Mouse (Mus musculus): ENCODE data around the gene Bicdl1. TPM values are rescaled to one million over a fixed set of nuclear protein-coding genes. Genes with fewer than 3 reads are reported as not detected.

Gene Bicdl1
- total RNA-seq, 1 experiment from 2014 or later, result 12.5 TPM

DNA sequence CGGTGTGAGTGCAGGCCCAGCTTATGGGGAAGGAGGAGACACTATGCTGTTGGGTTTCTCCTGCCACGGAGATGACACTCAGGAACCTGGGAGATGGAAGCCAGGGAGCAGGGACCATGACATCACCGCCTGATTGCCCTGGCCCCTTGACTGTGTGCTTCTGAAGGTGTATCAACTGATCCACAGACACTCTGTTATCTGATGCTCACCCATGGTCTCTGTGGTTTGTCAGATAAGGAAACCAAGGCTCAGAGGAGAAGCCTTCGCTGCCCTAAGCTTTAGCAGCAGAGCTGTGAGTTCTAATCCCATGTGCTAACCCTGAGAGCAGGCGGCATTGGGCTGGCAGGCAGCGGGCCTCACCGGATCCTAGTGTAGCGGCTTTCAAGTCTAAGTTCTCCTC is 97.4 kb downstream of the Bicdl1 start:
- no peak for ATAC-seq (ENCODE audit: extremely low read depth, insufficient number of reproducible peaks, low FRiP score, poor library complexity, severe bottlenecking)

DNA sequence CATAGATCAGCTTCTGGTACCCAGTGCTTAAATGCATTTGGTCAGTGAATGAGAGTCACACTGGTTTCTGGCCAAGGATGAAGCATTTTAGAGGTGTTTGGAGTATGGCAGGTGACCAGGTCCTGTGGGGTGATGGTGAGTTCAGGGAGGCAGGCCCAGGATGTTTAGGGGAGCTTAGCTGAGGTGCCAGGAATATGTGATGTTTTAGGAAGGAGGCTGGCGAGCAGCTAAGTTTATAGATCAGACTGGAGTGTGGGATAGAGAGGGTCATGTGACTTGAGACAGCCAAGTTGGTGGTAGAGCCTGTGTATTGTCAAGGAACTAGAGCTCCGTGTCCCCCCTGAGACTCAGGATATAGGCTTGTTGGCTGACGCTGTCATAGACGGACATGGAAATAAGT is 98.4 kb downstream of the Bicdl1 start:
- no peak for ATAC-seq (ENCODE audit: extremely low read depth, insufficient number of reproducible peaks, low FRiP score, poor library complexity, severe bottlenecking)

DNA sequence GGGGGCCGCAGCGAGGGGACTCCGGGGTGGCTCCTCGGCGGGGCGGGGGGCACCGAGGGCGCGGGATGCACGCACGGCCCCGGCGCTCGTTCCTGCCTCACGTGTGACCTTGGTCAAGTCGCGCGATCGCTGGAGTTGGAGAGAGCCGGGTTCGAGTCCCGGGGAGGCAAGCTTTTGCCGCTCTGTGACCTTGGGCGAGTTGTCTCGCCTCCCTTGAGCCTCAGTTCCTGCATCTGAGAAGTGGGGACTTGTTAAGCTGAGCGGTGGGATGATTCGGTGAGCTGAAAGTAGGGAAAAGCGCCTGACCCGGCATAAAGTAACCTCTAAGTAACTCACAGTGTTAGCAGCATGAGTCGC is 99.1 kb downstream of the Bicdl1 start:
- ATAC-seq (ENCODE audit: extremely low read depth, insufficient number of reproducible peaks, low FRiP score, poor library complexity, severe bottlenecking), result no peak

DNA sequence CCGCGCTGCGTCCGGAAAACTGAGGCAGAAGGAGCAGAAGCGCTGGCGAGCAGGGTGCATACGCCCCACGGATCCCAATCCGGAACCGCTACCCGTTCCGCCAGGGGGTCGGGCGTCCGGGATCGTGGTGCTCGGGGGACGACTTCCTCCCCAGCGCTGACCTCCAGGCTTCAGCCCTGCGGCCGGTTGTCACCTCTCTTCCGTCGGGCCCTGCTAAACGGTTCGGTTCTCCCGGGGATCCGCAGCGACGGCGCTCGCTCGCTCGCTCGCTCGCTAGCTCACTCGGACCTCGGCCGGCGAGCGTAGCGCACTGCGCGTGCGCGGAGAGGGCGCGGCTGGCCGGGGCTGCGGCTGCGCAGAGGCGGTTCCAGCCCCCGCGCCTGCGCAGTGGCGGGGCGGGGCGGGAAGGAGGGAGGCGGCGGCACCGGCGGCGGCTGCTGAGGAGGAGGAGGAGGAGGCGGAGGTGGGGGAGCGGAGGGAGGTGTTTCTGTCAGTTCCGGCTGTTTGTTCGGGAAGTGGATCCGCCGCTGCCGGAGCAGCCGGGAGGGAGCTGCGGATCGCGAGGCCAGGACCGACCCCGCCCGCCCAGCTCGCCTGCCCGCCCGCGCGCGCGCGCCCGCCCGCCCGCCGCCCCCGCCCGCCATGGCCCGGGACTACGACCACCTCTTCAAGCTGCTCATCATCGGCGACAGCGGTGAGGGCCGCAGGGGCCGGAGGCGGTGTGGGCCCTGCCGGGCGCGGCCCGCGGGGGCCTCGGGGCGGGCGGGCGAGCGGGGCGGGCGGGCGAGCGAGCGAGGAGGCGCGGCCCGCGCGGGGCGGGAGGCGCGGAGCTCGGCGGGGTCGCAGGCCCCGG is 99.7 kb downstream of the Bicdl1 start, which contains the start of gene Rab35:
Gene Rab35, plus strand, starts transcription at position 404 of the 853 bp plus-strand sequence.
- peak; percentile 81 for ATAC-seq (ENCODE audit: extremely low read depth, insufficient number of reproducible peaks, low FRiP score, poor library complexity, severe bottlenecking)

DNA sequence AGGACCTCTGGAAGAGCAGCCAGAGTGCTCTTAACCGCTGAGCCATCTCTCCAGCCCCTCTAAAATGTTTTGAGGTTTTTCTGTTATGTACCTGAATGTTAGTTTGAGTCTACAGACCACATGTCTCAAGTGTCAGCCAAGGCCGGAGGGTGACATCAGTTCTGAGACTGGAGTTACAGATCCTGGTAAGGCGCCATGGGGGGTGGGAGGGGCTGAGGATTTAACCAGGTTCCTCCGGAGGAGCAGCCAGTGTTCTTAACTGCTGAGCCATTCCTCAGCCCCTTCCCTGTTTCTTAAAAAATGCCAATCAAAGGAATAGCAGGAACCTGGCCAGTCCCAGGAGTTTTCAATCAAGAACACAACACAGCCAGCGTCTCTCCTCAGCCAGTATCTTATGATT is 101.1 kb downstream of the Bicdl1 start:
- ATAC-seq (ENCODE audit: extremely low read depth, insufficient number of reproducible peaks, low FRiP score, poor library complexity, severe bottlenecking), result no peak

DNA sequence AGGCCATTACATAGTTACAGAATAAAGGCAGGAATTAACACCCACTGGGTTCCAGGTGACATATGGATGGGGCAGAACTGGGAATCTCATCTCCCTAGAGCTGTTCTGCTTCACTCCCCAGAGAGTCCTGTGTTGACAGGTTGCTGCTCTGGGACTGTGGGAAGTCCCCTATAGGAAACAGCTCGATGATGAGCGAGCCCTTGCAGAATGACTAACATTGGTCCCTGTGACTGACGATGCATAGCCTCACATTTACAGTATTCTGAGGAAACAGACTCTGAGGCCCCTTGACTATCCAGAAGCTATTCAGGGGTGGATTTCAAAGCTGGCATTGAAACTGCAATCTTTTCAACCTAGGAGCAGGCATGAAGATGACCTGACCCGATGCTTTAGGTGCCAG is 101.7 kb downstream of the Bicdl1 start:
- ATAC-seq (ENCODE audit: extremely low read depth, insufficient number of reproducible peaks, low FRiP score, poor library complexity, severe bottlenecking), result no peak

DNA sequence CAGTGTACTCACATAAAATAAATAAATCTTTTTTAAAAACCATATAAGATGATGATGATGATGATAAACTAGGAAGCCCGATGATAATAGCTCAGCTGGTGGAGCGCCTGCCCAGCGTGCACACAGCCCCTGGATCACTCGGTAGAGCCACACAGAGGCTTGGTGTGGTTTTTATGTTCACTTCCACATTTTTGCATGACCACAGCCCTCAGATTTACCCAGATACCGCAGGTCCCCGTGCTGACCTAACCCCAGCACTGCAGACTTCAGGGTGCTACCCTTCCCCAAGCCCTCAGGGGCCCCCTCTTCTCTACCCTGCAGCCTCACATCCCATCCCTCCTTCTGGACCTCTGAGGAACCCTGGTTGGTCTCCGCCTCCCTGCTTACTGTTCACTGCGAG is 103.3 kb downstream of the Bicdl1 start:
- ATAC-seq (ENCODE audit: extremely low read depth, insufficient number of reproducible peaks, low FRiP score, poor library complexity, severe bottlenecking), result no peak

DNA sequence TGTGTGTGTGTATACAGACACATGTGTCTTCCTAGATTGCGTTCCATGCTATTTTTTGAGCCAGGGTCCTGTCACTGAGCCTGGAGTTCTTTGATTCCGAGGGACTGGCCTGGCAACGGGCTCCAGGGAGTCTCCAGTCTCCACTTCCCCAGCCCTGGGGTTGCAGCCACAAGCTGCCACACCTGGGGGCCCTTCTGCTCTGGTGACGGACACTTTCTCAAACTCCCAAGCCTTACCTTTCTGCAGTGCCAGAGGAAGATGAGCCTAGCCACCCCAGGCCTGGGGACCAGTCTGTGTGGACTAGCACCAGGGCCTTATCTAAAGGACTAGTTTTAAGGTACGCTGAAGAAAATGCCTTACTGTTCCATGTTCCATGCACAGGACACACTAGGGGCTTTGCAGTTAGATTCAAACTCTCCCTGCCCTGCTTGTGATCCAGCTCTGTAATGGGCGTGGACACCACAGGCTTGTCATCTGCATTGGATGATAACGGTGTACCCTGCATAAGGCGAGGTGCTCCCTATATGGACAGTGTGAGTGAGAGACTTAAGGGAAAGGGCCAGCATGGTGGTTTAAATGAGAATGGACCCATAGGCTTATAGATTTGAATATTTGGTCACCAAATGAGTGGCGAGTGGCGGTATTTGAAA is 105.1 kb downstream of the Bicdl1 start:
- ATAC-seq (ENCODE audit: extremely low read depth, insufficient number of reproducible peaks, low FRiP score, poor library complexity, severe bottlenecking), result no peak

DNA sequence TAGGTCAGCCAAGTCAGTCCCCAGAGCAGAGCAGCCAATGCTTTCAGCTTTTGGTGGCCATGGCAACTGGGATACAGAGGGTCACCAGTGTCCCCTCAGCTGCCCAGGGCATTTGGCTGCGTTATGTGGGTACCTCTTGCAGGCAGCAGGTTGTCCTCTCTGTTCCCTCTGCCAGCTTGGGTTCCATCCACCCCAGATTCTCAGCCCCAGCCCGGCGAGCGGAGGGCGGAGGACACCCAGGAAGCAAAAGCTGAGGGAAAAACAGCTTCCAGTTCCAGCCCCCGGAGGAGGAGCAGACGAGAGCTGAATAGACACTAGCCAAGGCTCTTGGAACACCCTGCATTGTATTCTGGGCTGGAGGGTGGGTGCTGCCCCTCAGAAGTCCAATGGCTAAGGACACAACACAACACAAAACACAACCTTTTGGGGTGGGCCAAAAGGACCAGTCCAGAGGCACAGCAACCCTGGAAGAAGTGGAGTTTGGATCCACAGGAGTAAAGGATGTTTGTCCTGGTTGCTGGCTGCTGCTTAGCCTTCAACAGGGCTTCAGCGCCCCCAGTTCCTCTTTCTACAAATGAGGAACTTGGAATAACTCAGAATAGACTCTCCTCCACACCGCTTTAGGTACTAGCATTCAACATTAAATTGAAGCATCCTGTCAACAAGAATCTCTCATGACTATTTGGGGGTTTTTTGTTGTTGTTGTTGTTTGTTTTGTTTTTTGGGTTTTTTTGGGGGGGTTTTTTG is 107.6 kb downstream of the Bicdl1 start:
- ATAC-seq (ENCODE audit: extremely low read depth, insufficient number of reproducible peaks, low FRiP score, poor library complexity, severe bottlenecking), result peak; percentile 72

DNA sequence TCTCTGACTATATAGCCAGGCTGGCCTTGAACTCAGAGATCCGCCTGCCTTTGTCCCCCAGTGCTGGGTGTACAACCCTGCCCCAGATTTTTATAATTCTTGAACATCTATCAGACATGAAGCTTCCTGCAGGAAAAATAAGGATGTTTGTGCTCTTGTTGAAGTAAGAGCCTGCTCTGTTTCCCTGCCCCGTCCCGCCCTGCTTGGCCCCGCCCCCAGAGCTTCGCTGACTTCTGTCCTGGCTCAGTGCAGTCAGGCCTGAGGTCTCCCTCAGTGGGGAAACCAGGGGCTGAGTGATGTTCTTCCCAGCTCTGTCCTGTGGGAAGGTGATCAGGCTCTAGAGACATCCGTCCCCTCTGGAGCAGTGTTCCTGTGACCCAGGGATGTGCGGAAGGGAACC is 108.7 kb downstream of the Bicdl1 start:
- ATAC-seq (ENCODE audit: extremely low read depth, insufficient number of reproducible peaks, low FRiP score, poor library complexity, severe bottlenecking), result no peak

DNA sequence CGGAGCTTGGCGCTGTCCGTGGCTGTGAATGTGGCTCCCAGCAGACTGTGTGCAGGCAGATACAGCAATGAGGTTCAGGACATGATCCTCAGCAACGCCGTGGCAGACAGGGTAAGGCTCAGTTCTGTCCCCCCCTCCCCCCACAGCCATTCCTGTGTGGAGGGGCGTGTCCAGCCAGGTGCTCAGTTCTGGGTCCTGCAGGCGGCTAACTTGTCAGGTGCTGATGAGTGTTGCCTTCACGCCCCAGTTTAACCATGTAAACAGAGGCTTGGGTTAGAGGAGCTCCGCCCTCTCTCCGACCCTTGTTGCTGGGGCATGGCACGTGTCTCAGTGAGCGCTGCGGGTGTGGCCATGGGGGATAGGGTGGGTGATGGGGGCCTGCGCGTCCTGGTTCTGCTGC is 111.7 kb downstream of the Bicdl1 start:
- ATAC-seq (ENCODE audit: extremely low read depth, insufficient number of reproducible peaks, low FRiP score, poor library complexity, severe bottlenecking), result no peak

DNA sequence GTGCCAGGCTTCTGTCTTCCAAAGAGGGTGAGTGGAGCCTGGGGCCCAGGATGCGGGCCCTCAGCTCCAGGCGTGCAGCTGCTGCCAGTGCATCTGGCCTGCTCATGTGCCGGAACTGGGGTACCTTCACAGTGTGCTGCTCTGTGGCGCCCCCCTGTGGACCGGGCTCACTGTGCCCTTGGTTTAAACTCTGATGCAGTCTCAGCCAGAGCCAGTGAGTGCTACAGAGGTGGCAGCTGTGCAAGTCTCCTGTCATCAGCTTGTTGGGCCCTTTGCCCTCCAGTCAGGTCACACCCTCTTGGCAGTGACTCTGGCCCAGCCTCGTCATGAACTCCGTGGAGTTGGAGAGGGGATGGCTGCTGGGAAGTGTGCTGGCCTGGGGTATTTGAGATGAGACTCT is 116.5 kb downstream of the Bicdl1 start:
- peak; percentile 40 for ATAC-seq (ENCODE audit: extremely low read depth, insufficient number of reproducible peaks, low FRiP score, poor library complexity, severe bottlenecking)

DNA sequence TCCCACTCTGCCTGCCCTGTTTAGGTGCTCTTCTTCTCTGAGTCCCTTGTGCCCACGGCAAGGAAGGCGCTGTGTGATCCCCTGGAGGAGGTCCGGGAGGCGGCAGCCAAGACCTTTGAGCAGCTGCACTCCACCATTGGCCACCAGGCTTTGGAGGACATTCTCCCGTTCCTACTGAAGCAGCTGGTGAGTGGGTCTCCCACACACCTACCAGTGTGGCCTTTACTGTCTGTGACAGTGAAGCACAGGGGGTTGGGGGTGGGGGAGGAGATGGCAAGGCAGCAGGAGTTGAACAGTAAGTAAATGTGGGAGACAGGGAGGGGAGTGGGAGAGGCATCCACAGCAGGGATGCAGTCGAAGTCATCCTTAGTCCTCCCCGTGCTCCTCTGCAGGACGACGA is 118.1 kb downstream of the Bicdl1 start:
- no peak for ATAC-seq (ENCODE audit: extremely low read depth, insufficient number of reproducible peaks, low FRiP score, poor library complexity, severe bottlenecking)

DNA sequence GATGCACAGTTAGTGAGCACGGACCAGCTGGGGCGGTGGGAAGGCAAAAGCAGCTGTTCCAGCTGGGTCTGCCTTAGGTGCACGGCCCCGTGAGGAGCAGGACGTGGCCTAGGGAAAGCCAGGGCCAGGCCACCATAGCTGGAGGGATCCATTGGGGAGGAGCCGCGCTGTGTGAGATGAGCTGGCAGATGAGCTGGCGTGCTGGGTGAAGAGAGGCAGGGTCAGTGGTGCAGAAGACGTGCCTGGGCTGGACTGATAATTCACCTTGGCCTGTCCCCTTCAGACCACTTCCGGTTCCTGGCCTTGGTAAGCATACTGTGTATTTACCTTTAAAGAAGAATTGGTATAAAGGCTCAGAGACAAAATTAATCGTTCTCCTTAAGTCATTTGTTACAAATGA is 119.9 kb downstream of the Bicdl1 start:
- ATAC-seq (ENCODE audit: extremely low read depth, insufficient number of reproducible peaks, low FRiP score, poor library complexity, severe bottlenecking), result no peak

DNA sequence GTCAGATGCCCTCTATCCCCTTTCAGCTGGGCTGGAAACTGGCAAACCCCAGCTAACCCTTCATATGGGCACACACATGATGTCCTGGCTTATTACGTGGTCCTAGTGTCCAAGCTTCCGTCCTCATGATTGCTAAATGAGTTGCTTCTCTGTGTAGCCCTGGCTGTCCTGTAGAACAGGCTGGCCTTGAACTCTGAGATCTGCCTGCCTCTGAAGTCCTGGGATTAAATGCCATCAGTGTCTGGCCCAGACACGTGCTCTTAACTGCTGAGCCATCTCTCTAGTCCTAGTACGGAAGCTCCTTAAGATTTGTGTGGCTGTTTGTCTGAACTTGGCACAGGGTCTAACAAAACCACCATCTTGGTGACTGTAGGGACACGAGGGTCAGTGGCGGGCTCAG is 127.9 kb downstream of the Bicdl1 start:
- ATAC-seq (ENCODE audit: extremely low read depth, insufficient number of reproducible peaks, low FRiP score, poor library complexity, severe bottlenecking), result no peak

Other genes with a start within 250 kb of the Bicdl1 start
- gene Sirt4, start 246.9 kb downstream of the Bicdl1 start, total RNA-seq (2017), result 6.1 and 11.3 TPM in 2 replicates
- gene Pxn, start 224.9 kb downstream of the Bicdl1 start, total RNA-seq (2017), result 242 and 288 TPM in 2 replicates
- gene Rplp0, start 172.2 kb downstream of the Bicdl1 start, total RNA-seq (2017), result 808 and 842 TPM in 2 replicates
- 37.0 and 39.8 TPM in 2 replicates for gene Gcn1l1, start 166.4 kb downstream of the Bicdl1 start, total RNA-seq (2017)
- gene Rab35, start 99.7 kb downstream of the Bicdl1 start, total RNA-seq (2017), result 63.9 and 67.8 TPM in 2 replicates
- gene Cit, start 113.7 kb upstream of the Bicdl1 start, total RNA-seq (2017), result 1.5 and 2.0 TPM in 2 replicates

Data from neutrophil, adult 5-6 weeks (primary cell).